Mouse (Mus musculus) ES-E14 (cell line): ENCODE results near the gene Clstn1.

ENCODE experiments used
- CHD2 ChIP-seq: IDR thresholded peaks from 2 replicates; pipeline ENCODE4 v1.6.1; 2014; ENCODE audit warnings: mild to moderate bottlenecking, low read depth, low read length, inconsistent platforms
- HCFC1 ChIP-seq: IDR thresholded peaks from 2 replicates; pipeline ENCODE4 v1.6.1; 2012; ENCODE audit warnings: low read length, inconsistent platforms, borderline replicate concordance; ENCODE audit not compliant: insufficient read depth
- MAFK ChIP-seq: IDR thresholded peaks from 2 replicates; pipeline ENCODE4 v1.6.1; 2014; ENCODE audit warnings: mild to moderate bottlenecking, low read depth, low read length, inconsistent platforms; ENCODE audit not compliant: insufficient read depth
- ZC3H11A ChIP-seq: IDR thresholded peaks from 2 replicates; pipeline ENCODE4 v1.6.1; 2012; ENCODE audit warnings: low read depth, mild to moderate bottlenecking, inconsistent platforms, low read length, borderline replicate concordance
- ZNF384 ChIP-seq: IDR thresholded peaks from 2 replicates; pipeline ENCODE4 v1.6.1; 2012; ENCODE audit warnings: low read depth, low read length, inconsistent platforms

DNA sequence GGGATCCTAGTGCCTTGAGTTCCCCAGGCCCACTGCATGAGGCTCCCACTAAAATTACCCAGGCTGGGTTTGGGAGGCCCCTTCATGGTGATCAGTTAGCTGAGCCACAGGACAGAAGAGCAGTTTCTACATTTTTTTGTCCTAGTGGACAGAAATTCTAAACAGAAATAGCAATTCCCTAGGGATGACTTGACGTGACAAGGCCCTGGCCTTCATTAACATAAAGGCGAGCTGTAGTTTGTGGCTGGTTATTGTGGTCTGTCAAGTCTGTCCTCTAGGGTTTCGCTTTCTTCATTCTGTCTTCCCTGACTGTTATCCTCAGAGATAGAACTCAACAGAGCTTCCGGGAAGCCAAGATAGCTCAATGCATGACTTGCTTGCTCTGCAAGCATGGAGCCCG, 55.7 kb downstream of the Clstn1 start:
- no peak for TF ChIP-seq ZNF384
- no peak for TF ChIP-seq ZC3H11A
- TF ChIP-seq HCFC1 = no peak
- no peak for TF ChIP-seq MAFK
- TF ChIP-seq CHD2 = no peak
